Mouse (Mus musculus): Measurements from ENCODE around the gene Oxct2b. TPM values are rescaled to one million over a fixed set of nuclear protein-coding genes. Genes with fewer than 3 reads are reported as not detected.

Oxct2b gene
- polyA plus RNA-seq, 2 experiments = 0.35 TPM; not detected in 1

GRCm38 (mm10) chr4:123121286-123121685, 5.2 kb downstream of the Oxct2b start:
- H3K4me1 ChIP-seq (ENCODE audit: control insufficient read depth, insufficient read depth, low read length) = no peaks in the 10 kb centered on the region
- no peak overlapping the region for H3K27ac ChIP-seq (replicated peaks; ENCODE audit: low read depth, low read length)
- H3K4me3 ChIP-seq (replicated peaks; ENCODE audit: low read length) = no peak overlapping the region
- no peak for TF ChIP-seq POLR2A (IDR thresholded peaks at IDR 0.05; ENCODE audit: borderline replicate concordance, extremely low read depth, insufficient read depth, insufficient read length)
- DNase-seq (ENCODE audit: low spot score) (no peak), ATAC-seq (ENCODE audit: low FRiP score, low read depth) (no peak)
- no peaks in the 10 kb centered on the region for H3K9me3 ChIP-seq (ENCODE audit: control insufficient read depth, low read length)
- peaks cover 9% of the 10 kb centered on the region for H3K36me3 ChIP-seq (ENCODE audit: control insufficient read depth, insufficient read depth, low read length)
- no peak overlapping the region for H3K4me2 ChIP-seq (replicated peaks; ENCODE audit: low read depth, low read length, severe bottlenecking)
- no peak overlapping the region for H3K9ac ChIP-seq (ENCODE audit: low read depth, low read length, severe bottlenecking)
- H3K27me3 ChIP-seq (ENCODE audit: control insufficient read depth, insufficient read depth, low read length) = no peaks in the 10 kb centered on the region; the same call in 1 of the 2 replicates
- WGBS = 79% methylated on average over 2 of the region's 2 CpGs

GRCm38 (mm10) chr4:123126626-123127025, 10.6 kb downstream of the Oxct2b start:
- no peak for ATAC-seq (ENCODE audit: low FRiP score, low read depth)
- no peaks in the 10 kb centered on the region for H3K27me3 ChIP-seq (ENCODE audit: control insufficient read depth, insufficient read depth, low read length)
- H3K4me2 ChIP-seq (replicated peaks; ENCODE audit: low read depth, low read length, severe bottlenecking) = no peak overlapping the region
- no peak for TF ChIP-seq POLR2A (IDR thresholded peaks at IDR 0.05; ENCODE audit: borderline replicate concordance, extremely low read depth, insufficient read depth, insufficient read length)
- peaks cover 60% of the 10 kb centered on the region for H3K36me3 ChIP-seq (ENCODE audit: control insufficient read depth, insufficient read depth, low read length)
- H3K4me1 ChIP-seq (ENCODE audit: control insufficient read depth, insufficient read depth, low read length) = no peaks in the 10 kb centered on the region
- DNase-seq (ENCODE audit: low spot score) = no peak
- no peak overlapping the region for H3K27ac ChIP-seq (replicated peaks; ENCODE audit: low read depth, low read length)
- no peak overlapping the region for H3K4me3 ChIP-seq (replicated peaks; ENCODE audit: low read length)
- H3K9me3 ChIP-seq (ENCODE audit: control insufficient read depth, low read length) = no peaks in the 10 kb centered on the region
- WGBS = 94% methylated on average over 7 of the region's 7 CpGs
- H3K9ac ChIP-seq (ENCODE audit: low read depth, low read length, severe bottlenecking) = no peak overlapping the region

GRCm38 (mm10) chr4:123127051-123127450, 11.0 kb downstream of the Oxct2b start:
- no peak for DNase-seq (ENCODE audit: low spot score)
- H3K9me3 ChIP-seq (ENCODE audit: control insufficient read depth, low read length) = no peaks in the 10 kb centered on the region
- no peaks in the 10 kb centered on the region for H3K4me1 ChIP-seq (ENCODE audit: control insufficient read depth, insufficient read depth, low read length)
- peaks cover 65% of the 10 kb centered on the region for H3K36me3 ChIP-seq (ENCODE audit: control insufficient read depth, insufficient read depth, low read length)
- no peak overlapping the region for H3K27ac ChIP-seq (replicated peaks; ENCODE audit: low read depth, low read length)
- no peak overlapping the region for H3K4me3 ChIP-seq (replicated peaks; ENCODE audit: low read length)
- H3K9ac ChIP-seq (ENCODE audit: low read depth, low read length, severe bottlenecking) = no peak overlapping the region
- 87% methylated on average over 4 of the region's 4 CpGs for WGBS
- H3K27me3 ChIP-seq (ENCODE audit: control insufficient read depth, insufficient read depth, low read length) = no peaks in the 10 kb centered on the region
- TF ChIP-seq POLR2A (IDR thresholded peaks at IDR 0.05; ENCODE audit: borderline replicate concordance, extremely low read depth, insufficient read depth, insufficient read length) = no peak
- ATAC-seq (ENCODE audit: low FRiP score, low read depth) = no peak
- H3K4me2 ChIP-seq (replicated peaks; ENCODE audit: low read depth, low read length, severe bottlenecking) = no peak overlapping the region

DNA sequence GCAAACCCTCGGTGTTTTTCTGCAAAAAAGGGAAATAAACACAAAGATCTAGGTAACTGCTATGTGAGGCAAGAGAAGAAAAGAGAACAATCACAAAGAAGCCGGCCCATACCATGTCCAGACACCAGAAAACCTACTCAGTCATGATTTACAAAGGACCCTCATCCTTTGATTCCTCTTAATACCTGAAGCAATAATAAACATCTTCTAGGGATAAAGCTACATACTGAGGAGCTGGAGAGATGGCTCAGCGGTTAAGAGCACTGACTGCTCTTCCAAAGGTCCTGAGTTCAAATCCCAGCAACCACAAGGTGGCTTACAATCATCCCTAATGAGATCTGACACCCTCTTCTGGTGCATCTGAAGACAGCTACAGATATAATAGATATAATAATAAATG, 21.5 kb downstream of the Oxct2b start:
- Histone ChIP-seq H3K4me3 (replicated peaks; ENCODE audit: low read length) (no peak overlapping the region), H3K36me3 (ENCODE audit: control insufficient read depth, insufficient read depth, low read length) (peaks cover 35% of the 10 kb centered on the region), H3K4me2 (replicated peaks; ENCODE audit: low read depth, low read length, severe bottlenecking) (no peak overlapping the region), H3K27me3 (ENCODE audit: control insufficient read depth, insufficient read depth, low read length) (no peaks in the 10 kb centered on the region), H3K9ac (ENCODE audit: low read depth, low read length, severe bottlenecking) (no peak overlapping the region), H3K9me3 (ENCODE audit: control insufficient read depth, low read length) (no peaks in the 10 kb centered on the region), H3K27ac (replicated peaks; ENCODE audit: low read depth, low read length) (no peak overlapping the region), H3K4me1 (ENCODE audit: control insufficient read depth, insufficient read depth, low read length) (peaks cover 11% of the 10 kb centered on the region)
- WGBS = 91% methylated on average over 3 of the region's 3 CpGs
- TF ChIP-seq POLR2A (IDR thresholded peaks at IDR 0.05; ENCODE audit: borderline replicate concordance, extremely low read depth, insufficient read depth, insufficient read length) = no peak
- ATAC-seq (ENCODE audit: low FRiP score, low read depth) = no peak
- DNase-seq (ENCODE audit: low spot score) = no peak

DNA sequence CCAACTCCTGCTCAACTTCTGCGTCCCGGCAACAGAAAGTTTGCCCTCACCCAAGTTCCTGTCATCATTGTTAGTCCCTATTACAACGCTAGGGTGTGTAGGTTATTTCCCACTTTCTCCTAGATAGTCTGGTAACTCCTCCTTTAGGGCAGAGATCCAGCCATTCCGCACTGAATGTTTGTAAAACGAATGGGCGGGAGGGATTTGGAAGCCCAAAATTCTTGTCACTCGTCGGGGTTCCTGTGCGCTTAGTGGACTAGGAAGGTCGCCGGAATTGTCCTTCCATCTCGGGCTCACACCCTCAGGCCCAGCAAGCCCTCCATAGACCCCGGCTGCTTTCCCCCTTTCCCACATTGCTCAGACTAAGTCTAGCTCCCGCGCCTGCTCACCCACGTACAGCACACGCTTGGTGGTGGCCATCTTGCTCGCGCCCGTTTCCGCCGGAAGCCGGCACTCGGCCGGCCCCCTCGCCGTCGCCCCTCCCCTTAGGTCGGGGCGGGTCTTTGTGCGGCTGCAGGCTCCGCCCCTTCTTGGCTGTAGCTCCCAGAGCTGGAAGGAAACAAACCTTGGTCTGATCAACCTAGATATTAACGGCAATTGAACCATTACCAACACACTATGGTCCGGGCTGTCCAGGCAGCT, 23.6 kb downstream of the Oxct2b start, which contains the start of gene Ppie:
Ppie (minus strand) TSS at position 439 of the 642 bp plus-strand sequence.
- WGBS = under 1% methylated on average over 34 of the region's 34 CpGs
- Histone ChIP-seq H3K36me3 (ENCODE audit: control insufficient read depth, insufficient read depth, low read length) (peaks cover 17% of the 10 kb centered on the region), H3K27ac (replicated peaks; ENCODE audit: low read depth, low read length) (peak within 1 kb of the TSS; percentile 88), H3K4me3 (replicated peaks; ENCODE audit: low read length) (peak within 1 kb of the TSS; percentile 66), H3K4me2 (replicated peaks; ENCODE audit: low read depth, low read length, severe bottlenecking) (peak within 1 kb of the TSS; percentile 88), H3K4me1 (ENCODE audit: control insufficient read depth, insufficient read depth, low read length) (peaks cover 11% of the 10 kb centered on the region), H3K9me3 (ENCODE audit: control insufficient read depth, low read length) (no peaks in the 10 kb centered on the region), H3K27me3 (ENCODE audit: control insufficient read depth, insufficient read depth, low read length) (no peaks in the 10 kb centered on the region), H3K9ac (ENCODE audit: low read depth, low read length, severe bottlenecking) (peak within 1 kb of the TSS; percentile 67)
- DNase-seq (ENCODE audit: low spot score) (peak; percentile 89), ATAC-seq (ENCODE audit: low FRiP score, low read depth) (peak; percentile 99)
- TF ChIP-seq POLR2A (IDR thresholded peaks at IDR 0.05; ENCODE audit: borderline replicate concordance, extremely low read depth, insufficient read depth, insufficient read length) = peak; percentile 63; the same call in 1 of the 2 replicates
